Mouse (Mus musculus): ENCODE results near the gene Usp45.

Gene Usp45

DNA sequence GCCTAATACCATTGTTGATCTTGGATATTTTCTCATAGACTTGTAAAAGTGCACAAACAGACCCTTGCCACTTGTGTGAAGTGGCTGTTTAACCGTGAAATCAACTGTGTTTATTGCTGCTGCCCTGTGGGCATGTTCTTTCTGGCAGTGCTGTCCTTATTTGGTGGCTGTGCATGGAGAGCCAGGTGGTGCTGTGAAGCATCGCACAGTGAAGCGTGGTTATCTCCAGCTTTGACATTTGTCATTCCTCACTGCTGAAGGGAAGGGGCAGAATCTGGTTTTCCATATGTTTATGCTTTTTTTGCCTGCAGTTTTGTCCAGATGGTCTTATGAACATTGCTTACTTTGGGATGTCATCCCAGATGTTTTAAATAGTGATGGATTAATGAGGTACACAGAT lies 26.7 kb downstream of the Usp45 start:
- DNase-seq: no peak

DNA sequence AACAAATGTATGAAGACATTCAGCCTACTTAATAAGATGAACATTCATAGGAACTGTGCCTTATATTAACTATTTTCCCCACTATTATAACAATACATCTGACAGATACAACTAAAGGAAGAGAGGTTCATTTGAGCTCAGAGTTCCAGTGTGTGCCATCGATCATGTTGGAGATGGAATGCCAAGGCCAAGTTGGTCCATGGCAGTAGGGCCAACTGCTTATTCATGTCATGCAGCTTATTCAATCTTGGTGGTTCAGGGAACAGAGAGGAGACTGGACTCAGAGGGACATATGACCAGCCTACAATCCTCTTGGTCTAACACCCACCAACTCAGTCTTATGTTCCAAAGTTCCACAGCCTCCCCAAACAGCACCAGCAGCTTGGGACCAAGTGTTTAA lies 34.1 kb downstream of the Usp45 start:
- no peak for DNase-seq

DNA sequence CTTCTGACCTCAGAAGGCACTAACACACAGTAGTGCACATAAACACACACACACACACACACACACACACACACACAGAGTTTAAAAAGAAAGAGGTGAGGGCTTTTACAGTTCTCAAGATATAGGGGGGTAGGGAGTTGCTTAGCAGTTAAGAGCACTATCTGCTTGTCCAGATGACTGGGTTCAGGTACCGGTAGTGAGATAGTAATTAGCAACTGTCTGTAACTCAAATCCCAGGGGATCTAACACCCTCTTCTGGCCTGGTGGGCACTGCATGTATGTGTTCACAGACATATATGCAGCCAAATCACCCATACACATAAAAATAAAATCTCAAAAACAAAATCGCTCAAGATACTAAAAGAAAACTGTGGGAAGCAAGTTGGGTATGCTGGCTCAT lies 34.7 kb downstream of the Usp45 start:
- no peak for DNase-seq

DNA sequence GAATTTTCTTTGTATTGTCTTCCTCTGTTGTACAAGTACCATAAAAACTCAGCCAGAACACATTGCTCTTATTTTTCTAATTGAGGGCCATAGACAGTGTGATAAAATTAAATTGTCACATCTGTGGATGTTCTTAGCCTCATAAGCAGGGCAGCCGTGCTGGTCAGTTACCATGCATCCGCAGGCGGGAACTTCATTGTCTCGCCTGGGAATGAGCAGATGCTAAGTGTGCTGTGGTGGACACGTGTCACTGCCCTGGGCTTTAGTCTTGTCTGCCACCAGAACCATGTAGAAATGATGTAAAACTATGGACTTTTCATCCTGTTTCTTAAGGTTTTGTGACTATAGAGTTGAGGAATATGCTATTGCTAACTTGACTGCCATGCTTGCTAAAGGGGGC lies 40.2 kb downstream of the Usp45 start:
- DNase-seq: no peak

DNA sequence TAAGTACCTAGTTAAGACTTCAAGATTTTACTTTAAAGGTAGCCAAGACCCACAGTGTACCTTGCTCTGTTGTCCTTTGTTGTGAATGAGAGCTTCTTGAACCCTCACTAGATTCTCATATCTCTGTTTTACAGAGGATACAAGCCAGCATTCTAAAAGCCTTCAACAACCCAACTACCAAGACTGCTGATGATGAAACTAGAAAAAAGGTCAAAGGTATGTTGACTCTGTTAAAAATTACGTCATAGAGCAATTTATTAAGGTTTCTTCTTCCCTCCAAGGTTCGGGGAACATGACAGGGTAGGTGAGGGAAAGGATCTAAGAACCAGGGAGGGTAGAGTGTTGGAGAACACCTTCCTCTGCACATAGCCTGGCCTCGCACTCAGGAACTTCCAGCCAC lies 43.7 kb downstream of the Usp45 start:
- no peak for DNase-seq

DNA sequence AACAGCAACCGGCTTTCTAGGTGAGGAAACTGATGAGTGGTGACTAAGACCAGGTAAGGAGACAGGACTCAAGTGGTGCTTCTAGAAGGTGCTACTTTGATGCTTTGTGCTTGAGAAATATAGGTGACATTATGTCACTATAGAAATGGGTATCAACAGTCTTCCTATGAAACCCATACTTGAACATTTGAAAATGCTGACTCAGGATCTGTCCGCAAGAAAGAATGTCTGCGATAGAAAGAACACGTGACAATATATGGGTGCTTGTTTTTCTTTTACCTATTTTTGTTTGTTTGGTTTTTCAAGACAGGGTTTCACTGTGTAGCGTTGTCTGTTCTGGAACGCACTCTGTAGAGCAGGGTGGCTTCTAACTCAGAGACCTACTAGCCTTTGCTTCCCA lies 45.7 kb downstream of the Usp45 start:
- no peak for DNase-seq

DNA sequence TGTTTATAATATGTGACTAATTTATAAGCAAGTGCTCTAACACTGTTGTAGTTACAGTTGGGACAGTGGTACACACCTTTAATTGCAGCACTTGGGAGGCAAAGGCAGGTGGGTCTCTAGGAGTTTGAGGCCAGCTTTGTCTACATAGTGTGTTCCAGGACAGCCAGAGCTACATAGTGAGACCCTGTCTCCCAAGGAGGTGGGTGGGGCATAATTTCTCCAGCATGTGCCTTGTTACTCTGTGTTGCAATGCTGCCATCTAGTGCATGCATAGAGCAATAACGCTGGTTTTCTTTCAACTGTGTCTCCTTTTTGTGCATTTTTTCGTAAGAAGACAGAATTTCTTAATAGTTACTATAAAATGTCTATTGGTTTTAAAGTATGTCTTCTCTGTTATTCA lies 47.1 kb downstream of the Usp45 start:
- peak; percentile 8 to 21 for DNase-seq

DNA sequence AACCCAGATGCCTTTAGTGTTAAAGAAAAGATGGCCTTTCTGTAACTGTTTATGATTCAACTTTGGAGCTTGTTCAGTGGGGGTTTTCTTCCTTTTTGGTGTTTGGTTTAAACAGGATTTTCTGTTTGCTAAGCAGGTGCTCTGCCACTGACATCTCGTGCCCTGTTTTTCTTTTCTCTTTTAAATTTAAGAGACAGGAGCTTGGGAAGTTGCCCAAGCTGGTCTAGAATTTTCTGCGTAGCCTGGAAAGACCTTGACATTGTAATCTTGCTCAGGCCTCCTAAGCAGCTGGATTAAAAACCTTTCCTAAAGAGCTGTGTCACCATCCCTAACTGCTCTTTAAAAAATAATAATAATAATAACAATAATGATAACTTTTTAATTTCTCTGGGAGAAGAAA lies 59.7 kb downstream of the Usp45 start:
- DNase-seq: no peak

DNA sequence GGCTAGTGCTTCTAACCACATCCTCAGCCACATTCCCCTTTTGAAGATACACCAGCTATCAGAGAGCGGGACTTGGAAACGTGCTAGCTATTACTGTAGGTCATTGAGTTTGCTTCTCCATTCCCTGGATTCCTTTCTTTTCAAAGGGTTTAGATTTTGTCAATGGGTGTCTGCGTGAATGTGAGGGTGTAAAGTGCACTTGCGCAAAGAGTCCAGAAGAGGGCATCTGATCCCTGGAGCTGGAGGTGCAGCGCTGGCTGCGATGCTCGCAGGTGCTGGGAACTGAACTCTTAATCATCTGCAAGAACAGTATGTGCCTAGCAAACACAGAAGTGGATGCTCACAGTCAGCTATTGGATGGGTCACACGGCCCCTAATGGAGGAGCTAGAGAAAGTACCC lies 65.9 kb downstream of the Usp45 start:
- DNase-seq: no peak

DNA sequence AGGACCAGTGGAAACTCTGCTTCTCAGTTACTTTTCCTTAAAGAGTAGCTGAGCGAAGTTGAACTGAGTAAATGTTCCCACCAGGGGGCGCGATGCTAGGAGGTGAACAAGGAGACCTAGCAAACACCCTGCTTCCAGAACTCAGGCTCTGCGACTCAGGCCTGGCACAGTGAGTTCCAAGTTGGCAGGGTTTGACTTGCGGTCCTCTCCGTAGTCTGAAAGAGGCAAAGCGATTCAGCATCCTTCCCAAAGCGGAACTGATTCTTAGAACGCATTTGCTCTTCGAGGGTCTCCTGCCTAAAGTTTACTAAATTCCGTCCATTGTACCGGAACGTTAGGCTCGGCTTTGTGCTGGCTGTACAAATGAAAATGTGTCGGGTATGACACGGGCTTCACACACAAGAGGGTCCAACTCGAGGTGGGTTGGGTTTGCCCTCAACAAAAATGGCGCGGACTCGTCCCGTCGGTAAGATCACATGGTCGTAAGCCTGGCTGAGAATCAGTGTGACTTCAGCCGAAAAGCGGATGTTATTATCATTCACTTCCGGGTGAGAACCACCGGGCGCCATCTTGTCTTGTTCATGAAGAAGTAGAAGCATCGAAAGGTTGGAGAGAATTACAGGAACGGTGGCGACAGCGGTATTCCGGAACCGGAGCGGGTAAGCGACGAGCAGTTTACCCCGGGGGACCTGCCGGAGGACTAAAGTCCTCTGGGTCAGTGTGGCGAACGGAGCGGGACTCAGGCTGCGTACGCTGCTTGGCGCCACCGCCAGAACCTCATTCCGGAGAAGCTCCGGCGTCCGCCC lies 80.7 kb downstream of the Usp45 start, which contains the start of gene Pnisr:
TSS of gene Pnisr (plus strand) at position 103 of the 806 bp plus-strand sequence.
- DNase-seq: peak; percentile 86 to 93

DNA sequence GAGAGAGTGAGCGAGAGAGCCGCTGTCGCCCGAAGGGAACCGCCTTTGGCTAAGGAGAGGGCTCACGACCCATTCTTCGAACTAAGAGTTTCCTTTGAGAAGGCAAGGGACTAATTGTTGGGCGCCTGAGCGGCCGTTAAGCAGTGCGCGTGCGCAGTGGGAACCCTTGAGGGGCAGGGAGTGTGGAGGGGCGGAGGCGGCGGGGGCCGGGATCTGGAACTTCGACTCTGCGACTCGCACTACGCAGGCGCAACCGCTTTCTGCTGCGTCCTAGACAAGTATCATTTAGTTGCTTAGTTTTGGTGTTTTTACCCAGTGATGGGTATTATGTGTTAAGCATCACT lies 81.3 kb downstream of the Usp45 start:
- peak; percentile 84 to 85 for DNase-seq

DNA sequence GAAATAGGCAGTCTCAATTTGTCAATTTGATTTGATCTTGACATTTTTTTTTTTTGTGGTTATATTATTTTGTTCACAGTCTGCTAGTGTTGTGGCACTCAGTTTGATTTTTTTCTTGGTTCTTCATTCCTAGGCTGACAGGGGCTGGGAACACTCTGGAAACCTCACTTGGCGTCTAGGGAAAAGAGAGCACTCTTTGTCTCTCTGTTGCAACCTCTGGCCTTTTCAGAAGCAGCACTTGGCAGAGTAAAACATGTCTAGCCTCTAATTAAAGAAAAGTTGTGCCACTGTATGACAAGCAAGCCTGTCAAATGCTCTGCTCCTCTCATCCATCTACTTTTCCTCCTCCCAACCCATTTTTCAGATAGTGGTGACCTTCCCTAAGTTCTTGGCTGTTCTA lies 90.5 kb downstream of the Usp45 start:
- no peak for DNase-seq

DNA sequence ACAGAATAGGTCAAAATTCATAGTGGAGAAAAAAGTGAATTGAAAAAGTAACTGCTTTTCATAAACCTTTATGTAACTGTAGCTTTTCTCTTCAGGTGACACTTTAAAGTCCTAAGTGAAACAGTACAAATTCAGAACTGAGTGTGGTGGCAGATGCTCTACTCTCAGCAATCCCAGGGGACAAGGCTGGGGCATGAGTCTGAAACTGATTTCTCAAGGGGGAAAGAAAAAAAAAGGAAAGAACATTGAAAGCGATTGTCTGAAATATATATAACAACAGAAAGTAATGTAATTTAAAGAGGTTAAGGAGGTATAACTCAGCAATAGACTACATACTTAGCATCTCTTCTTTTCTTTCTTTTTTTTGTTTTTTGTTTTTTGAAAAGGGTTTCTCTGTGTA lies 98.3 kb downstream of the Usp45 start:
- no peak for DNase-seq

DNA sequence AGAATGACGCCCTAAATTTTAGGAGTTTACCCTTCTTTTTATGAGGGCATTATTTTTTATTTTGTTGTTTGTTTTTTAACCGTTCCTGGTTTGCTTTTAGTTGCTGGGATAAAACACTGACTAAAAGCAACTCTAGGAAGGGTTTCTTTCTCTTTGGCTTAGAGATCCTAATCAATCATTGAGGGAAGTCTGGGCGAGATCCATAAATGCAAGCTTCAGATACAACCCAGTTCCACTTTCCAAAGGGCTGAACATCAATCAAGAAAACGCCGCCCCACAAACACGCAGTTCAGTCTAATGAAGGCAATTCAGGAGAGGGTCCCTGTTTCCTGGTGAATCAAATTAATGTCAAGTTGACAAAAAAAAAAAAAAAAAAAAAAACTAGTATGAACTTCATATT lies 111.8 kb downstream of the Usp45 start:
- DNase-seq: no peak

DNA sequence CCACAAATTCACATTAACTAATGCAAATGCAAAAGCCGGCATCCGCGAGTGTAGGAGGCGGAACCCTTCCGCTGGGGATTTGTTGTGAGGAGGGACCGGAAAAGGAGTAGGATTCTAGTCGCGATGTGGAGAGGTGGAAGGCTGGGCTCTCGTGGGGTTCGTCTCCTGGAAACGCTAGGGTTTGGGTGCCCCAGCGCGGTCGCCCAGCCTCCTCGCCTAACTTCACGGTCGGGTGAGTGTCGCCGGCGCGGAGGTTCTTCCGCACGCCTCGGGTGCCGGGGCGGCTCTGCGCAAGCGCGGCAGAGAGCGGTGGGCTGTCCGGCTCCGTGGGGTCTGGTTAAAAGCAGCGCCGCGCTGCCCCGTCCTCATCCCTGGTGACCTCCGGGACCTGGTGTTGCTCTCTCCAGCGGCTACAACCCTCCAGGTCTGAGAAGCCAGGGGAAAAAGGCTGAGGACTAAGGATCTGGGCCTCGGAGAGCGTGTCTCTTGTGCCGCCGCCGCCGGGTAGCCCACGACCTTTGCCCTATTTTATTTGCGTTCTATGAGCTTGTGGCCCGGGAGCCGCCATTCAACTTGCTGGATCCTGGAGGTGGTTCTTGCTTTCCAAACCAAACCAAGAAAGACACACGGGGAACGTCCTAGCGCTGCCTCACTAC lies 112.7 kb downstream of the Usp45 start, which contains the start of gene Coq3:
TSS of gene Coq3 (plus strand) at position 109 of the 656 bp plus-strand sequence.
- DNase-seq: peak; percentile 75 to 79

DNA sequence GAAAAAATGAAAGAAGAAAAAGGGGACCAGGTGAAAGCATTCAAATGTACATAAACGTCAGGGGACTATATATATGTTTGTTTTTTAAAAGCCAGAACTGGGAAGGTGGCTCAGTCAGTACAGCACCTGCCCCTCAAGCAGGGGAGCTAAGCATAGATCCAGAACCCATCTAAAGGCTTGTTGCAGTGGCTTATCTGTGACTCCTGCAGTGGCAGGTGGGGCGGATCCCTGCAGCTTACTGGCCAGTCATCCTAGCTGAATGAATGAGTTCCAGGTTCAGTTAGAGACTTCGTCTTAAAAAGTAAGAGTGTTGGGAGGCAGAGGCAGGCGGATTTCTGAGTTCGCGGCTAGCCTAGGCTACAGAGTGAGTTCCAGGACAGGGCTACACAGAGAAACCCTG lies 115.8 kb downstream of the Usp45 start:
- DNase-seq: no peak

DNA sequence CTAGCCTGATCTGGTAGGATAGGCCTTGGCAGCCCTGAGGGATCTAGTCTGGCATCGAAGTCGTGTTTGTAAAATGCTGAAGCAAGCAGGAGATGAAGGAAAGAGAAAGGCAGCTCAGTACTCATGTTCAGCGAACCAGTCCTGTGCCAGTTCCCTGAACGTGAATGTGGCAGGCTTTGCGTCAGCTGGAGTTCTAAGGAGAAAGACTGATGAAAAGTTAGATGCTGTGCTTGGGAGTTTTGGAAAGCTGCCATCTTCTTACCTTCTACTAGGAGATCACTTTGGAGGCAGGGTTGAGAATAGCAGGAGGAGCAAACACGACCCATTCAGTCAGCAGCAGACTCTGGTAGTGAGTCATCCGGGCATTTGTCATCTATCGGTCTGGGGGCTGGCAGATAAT lies 118.9 kb downstream of the Usp45 start:
- DNase-seq: no peak

Measured in thymus, adult 18-20 months (tissue).